Mouse (Mus musculus): ENCODE measurements around the gene Sars2. TPM values are rescaled to one million over a fixed set of nuclear protein-coding genes. Genes with fewer than 3 reads are reported as not detected.
"Not testable (repeated sequence)": the region's sequence is repeated elsewhere in the genome, so short reads cannot be mapped to it uniquely, and the experiment has no call there.

Gene Sars2
- 23.2 and 27.3 TPM in 2 replicates for polyA plus RNA-seq (2016; fragmentation: Nextera tagmentation; extraction: Ambion mirVana)

- Histone ChIP-seq H3K4me2 (peak within 1 kb of the TSS; percentile 85), H3K27me3 (replicated peaks) (no peaks in the 10 kb centered on the region), H3K4me3 (peak within 1 kb of the TSS; percentile 64), H3K27ac (ENCODE audit: poor library complexity, severe bottlenecking) (peak within 1 kb of the TSS; percentile 67; the same call in 1 of the 2 replicates), H3K9ac (peak within 1 kb of the TSS; percentile 80), H3K36me3 (peaks cover 57% of the 10 kb centered on the region), H3K9me3 (replicated peaks) (no peaks in the 10 kb centered on the region), H3K4me1 (replicated peaks) (peaks cover 14% of the 10 kb centered on the region)
- WGBS: under 1% methylated on average over 39 of the region's 39 CpGs
- peak; percentile 97 for ATAC-seq (ENCODE audit: insufficient number of reproducible peaks, low FRiP score)
Measured at GRCm38 (mm10) chr7:28741709-28742438, at the start of gene Sars2, which contains the start of gene Mrps12. Gene Sars2 (plus strand): TSS chr7:28741992. Gene Mrps12 (minus strand): TSS chr7:28741820.

- Histone ChIP-seq H3K9ac (peak within 1 kb of the TSS; percentile 52), H3K4me2 (peak within 1 kb of the TSS; percentile 83), H3K4me1 (replicated peaks) (no peaks in the 10 kb centered on the region), H3K27ac (ENCODE audit: poor library complexity, severe bottlenecking) (no peak within 1 kb of the TSS), H3K4me3 (peak within 1 kb of the TSS; percentile 51), H3K9me3 (replicated peaks) (no peaks in the 10 kb centered on the region), H3K36me3 (no peaks in the 10 kb centered on the region), H3K27me3 (replicated peaks) (peaks cover 18% of the 10 kb centered on the region)
- 33% methylated on average over 29 of the region's 30 CpGs for WGBS
- peak; percentile 22; the same call in 1 of the 2 replicates for ATAC-seq (ENCODE audit: insufficient number of reproducible peaks, low FRiP score)
Measured at GRCm38 (mm10) chr7:28692545-28693320, 49.1 kb upstream of the Sars2 start, which contains the start of gene Fbxo27. Gene Fbxo27 (plus strand): TSS chr7:28692849.

- WGBS: 1% methylated on average over 37 of the region's 38 CpGs
- H3K27ac ChIP-seq (ENCODE audit: poor library complexity, severe bottlenecking): no peak overlapping the region
Measured at GRCm38 (mm10) chr7:28693321-28693966, 48.3 kb upstream of the Sars2 start.

GRCm38 (mm10) chr7:28694423-28694822 lies 47.4 kb upstream of the Sars2 start:
- H3K36me3 ChIP-seq: no peaks in the 10 kb centered on the region
- no peaks in the 10 kb centered on the region for H3K9me3 ChIP-seq (replicated peaks)
- H3K27me3 ChIP-seq (replicated peaks): peaks cover 18% of the 10 kb centered on the region
- H3K27ac ChIP-seq (ENCODE audit: poor library complexity, severe bottlenecking): no peak overlapping the region
- H3K9ac ChIP-seq: no peak overlapping the region
- H3K4me1 ChIP-seq (replicated peaks): no peaks in the 10 kb centered on the region
- H3K4me2 ChIP-seq: peak overlapping the region; percentile 28; the same call in 1 of the 2 replicates
- no peak overlapping the region for H3K4me3 ChIP-seq
- WGBS: 12% methylated on average over 14 of the region's 14 CpGs
- no peak for ATAC-seq (ENCODE audit: insufficient number of reproducible peaks, low FRiP score)

More at GRCm38 (mm10) chr7:28693321-28693966, 48.3 kb upstream of the Sars2 start:
- peaks cover 18% of the 10 kb centered on the region for H3K27me3 ChIP-seq (replicated peaks)
- peak overlapping the region; percentile 51 for H3K4me3 ChIP-seq
- peak overlapping the region; percentile 52 for H3K9ac ChIP-seq
- peak; percentile 77 for ATAC-seq (ENCODE audit: insufficient number of reproducible peaks, low FRiP score)
- H3K36me3 ChIP-seq: no peaks in the 10 kb centered on the region
- no peaks in the 10 kb centered on the region for H3K4me1 ChIP-seq (replicated peaks)
- H3K4me2 ChIP-seq: peak overlapping the region; percentile 83
- no peaks in the 10 kb centered on the region for H3K9me3 ChIP-seq (replicated peaks)

- no peak for ATAC-seq (ENCODE audit: insufficient number of reproducible peaks, low FRiP score)
- Histone ChIP-seq H3K4me2 (peak overlapping the region; percentile 28; the same call in 1 of the 2 replicates), H3K9ac (no peak overlapping the region), H3K9me3 (replicated peaks) (0 out of 2 replicates have a peak, but pooled peaks cover under 1% of the 10 kb centered on the region), H3K27me3 (replicated peaks) (peaks cover 18% of the 10 kb centered on the region), H3K4me3 (no peak overlapping the region), H3K4me1 (replicated peaks) (no peaks in the 10 kb centered on the region), H3K27ac (ENCODE audit: poor library complexity, severe bottlenecking) (no peak overlapping the region), H3K36me3 (no peaks in the 10 kb centered on the region)
- WGBS: 60% methylated on average over 8 of the region's 8 CpGs
Measured at GRCm38 (mm10) chr7:28694966-28695511, 46.8 kb upstream of the Sars2 start.

GRCm38 (mm10) chr7:28697277-28697676 lies 44.5 kb upstream of the Sars2 start:
- Histone ChIP-seq H3K9me3 (replicated peaks) (peaks cover 11% of the 10 kb centered on the region; the same call in 1 of the 2 replicates), H3K4me2 (no peak overlapping the region), H3K4me3 (no peak overlapping the region), H3K9ac (no peak overlapping the region), H3K4me1 (replicated peaks) (no peaks in the 10 kb centered on the region), H3K27me3 (replicated peaks) (peaks cover 16% of the 10 kb centered on the region), H3K36me3 (peaks cover 3% of the 10 kb centered on the region; the same call in 1 of the 2 replicates), H3K27ac (ENCODE audit: poor library complexity, severe bottlenecking) (no peak overlapping the region)
- WGBS: 83% methylated on average over 11 of the region's 11 CpGs
- no peak for ATAC-seq (ENCODE audit: insufficient number of reproducible peaks, low FRiP score)

- H3K9me3 ChIP-seq (replicated peaks): peaks cover 13% of the 10 kb centered on the region; the same call in 1 of the 2 replicates
- H3K4me3 ChIP-seq: no peak overlapping the region
- H3K4me2 ChIP-seq: no peak overlapping the region
- no peaks in the 10 kb centered on the region for H3K27me3 ChIP-seq (replicated peaks)
- WGBS: 91% methylated on average over 4 of the region's 4 CpGs
- no peak for ATAC-seq (ENCODE audit: insufficient number of reproducible peaks, low FRiP score)
- H3K27ac ChIP-seq (ENCODE audit: poor library complexity, severe bottlenecking): no peak overlapping the region
- H3K9ac ChIP-seq: no peak overlapping the region
- no peaks in the 10 kb centered on the region for H3K4me1 ChIP-seq (replicated peaks)
- H3K36me3 ChIP-seq: peaks cover 3% of the 10 kb centered on the region; the same call in 1 of the 2 replicates
Measured at GRCm38 (mm10) chr7:28700269-28700668, 41.5 kb upstream of the Sars2 start.

- not testable (repeated sequence) for H3K9ac ChIP-seq; H3K4me2 ChIP-seq; H3K27me3 ChIP-seq (replicated peaks); H3K27ac ChIP-seq (ENCODE audit: poor library complexity, severe bottlenecking); H3K4me1 ChIP-seq (replicated peaks); ATAC-seq (ENCODE audit: insufficient number of reproducible peaks, low FRiP score); H3K36me3 ChIP-seq; H3K4me3 ChIP-seq
- 89% methylated on average over 12 of the region's 12 CpGs for WGBS
- peaks cover 13% of the 10 kb centered on the region for H3K9me3 ChIP-seq (replicated peaks)
Measured at GRCm38 (mm10) chr7:28701306-28701705, 40.5 kb upstream of the Sars2 start.

GRCm38 (mm10) chr7:28702601-28703143 lies 39.1 kb upstream of the Sars2 start:
- ATAC-seq (ENCODE audit: insufficient number of reproducible peaks, low FRiP score): no peak
- Histone ChIP-seq H3K4me3 (no peak overlapping the region), H3K9ac (no peak overlapping the region), H3K4me2 (no peak overlapping the region), H3K27me3 (replicated peaks) (no peaks in the 10 kb centered on the region), H3K4me1 (replicated peaks) (no peaks in the 10 kb centered on the region), H3K27ac (ENCODE audit: poor library complexity, severe bottlenecking) (no peak overlapping the region), H3K9me3 (replicated peaks) (peaks cover 20% of the 10 kb centered on the region), H3K36me3 (peaks cover 3% of the 10 kb centered on the region; the same call in 1 of the 2 replicates)
- WGBS: 64% methylated on average over 9 of the region's 9 CpGs

GRCm38 (mm10) chr7:28709454-28709853 lies 32.3 kb upstream of the Sars2 start:
- no peaks in the 10 kb centered on the region for H3K36me3 ChIP-seq

More at GRCm38 (mm10) chr7:28709454-28709853, 32.3 kb upstream of the Sars2 start:
- Histone ChIP-seq H3K4me2 (no peak overlapping the region), H3K9ac (no peak overlapping the region), H3K4me3 (no peak overlapping the region), H3K4me1 (replicated peaks) (peaks cover 15% of the 10 kb centered on the region), H3K9me3 (replicated peaks) (peaks cover 9% of the 10 kb centered on the region), H3K27ac (ENCODE audit: poor library complexity, severe bottlenecking) (no peak overlapping the region), H3K27me3 (replicated peaks) (no peaks in the 10 kb centered on the region)
- no peak for ATAC-seq (ENCODE audit: insufficient number of reproducible peaks, low FRiP score)

Data from heart, embryonic 12.5 days (tissue).